Comparison of ENCODE assay signal across 28 mouse cellular contexts in genomic region chr5:77028034-77028433, GRCm38 (mm10). TPM values are rescaled to one million over a fixed set of nuclear protein-coding genes. Genes with fewer than 3 reads are reported as not detected.
A peak's percentile ranks its signal among the peaks of the same experiment; 100 is the strongest.
DNase-seq lines count a peak whose midpoint lies in the region; ATAC-seq and TF ChIP-seq lines count a peak whose summit lies in the region.
"Had no signal": no experiment of that assay in that cellular context is flagged by ENCODE, and none has a peak within 500 bp of the region (broad histone marks: within the 10 kb centered on the region; RNA-seq: fewer than 3 reads in every experiment).

No protein-coding gene starts in this region.

- no peak overlapping the region for H3K4me3 ChIP-seq in MEL (ENCODE audit: control insufficient read depth in 1 of 2, insufficient read depth in 1 of 2, low read depth in 2 of 2, low read length in 2 of 2)
- no peak overlapping the region for H3K4me3 ChIP-seq in liver, embryonic 14.5 days (ENCODE audit: insufficient read depth in 1 of 2, low read depth in 2 of 2, low read length in 2 of 2)
- no peak overlapping the region for H3K4me3 ChIP-seq in kidney, embryonic 14.5 days (ENCODE audit: low read length)
- no peak overlapping the region for H3K4me3 ChIP-seq in hindbrain, embryonic 11.5 days (ENCODE audit: low read depth, low read length)
- H3K4me3 ChIP-seq: embryonic facial prominence, embryonic 15.5 days; erythroblast, embryonic 14.5 days; forebrain, embryonic 10.5 days; forebrain, embryonic 15.5 days; heart, adult 2 months; heart, embryonic 15.5 days; hindbrain, embryonic 10.5 days; hindbrain, embryonic 15.5 days had no signal

- 28% methylated on average over 3 of the region's 3 CpGs for WGBS in liver, embryonic 14.5 days (ENCODE audit: insufficient replicate concordance)
- WGBS in kidney, embryonic 14.5 days = 88% methylated on average over 3 of the region's 3 CpGs
- 90% methylated on average over 3 of the region's 3 CpGs for WGBS in hindbrain, embryonic 11.5 days

- peak; percentile 64 for DNase-seq in MEL (ENCODE audit: low read depth, low spot score)
- DNase-seq in liver = peak; percentile 14
- no peak for DNase-seq in liver, embryonic 14.5 days (ENCODE audit: low read depth in 3 of 3, low spot score in 3 of 3)
- no peak for DNase-seq in hindbrain, embryonic 11.5 days (ENCODE audit: low spot score)
- DNase-seq in cerebellum, postnatal 14 days = no peak
- DNase-seq: adrenal gland, adult 2 months; adrenal gland, postnatal 25 days; cerebellum, adult 18-20 months; cerebellum, postnatal 10 days; embryo, embryonic 11 days; gastrocnemius, postnatal 10 days; heart, adult 2 months had no signal

- ATAC-seq in liver, embryonic 14.5 days (ENCODE audit: insufficient read depth) = peak; percentile 74
- ATAC-seq in megakaryocyte progenitor cell, adult 5-6 weeks (replicated peaks; ENCODE audit: poor library complexity) = peak; percentile 67
- ATAC-seq in kidney, embryonic 14.5 days (ENCODE audit: low FRiP score, low TSS enrichment) = no peak
- no peak for ATAC-seq in hindbrain, embryonic 11.5 days (ENCODE audit: low FRiP score)
- ATAC-seq: forebrain, embryonic 15.5 days had no signal

- H3K27me3 ChIP-seq in MEL (ENCODE audit: control insufficient read depth in 1 of 2, insufficient read depth in 2 of 2, low read length in 2 of 2) = no peaks in the 10 kb centered on the region
- H3K27me3 ChIP-seq in liver, embryonic 14.5 days (ENCODE audit: control insufficient read depth, insufficient read depth, low read length) = no peaks in the 10 kb centered on the region
- H3K27me3 ChIP-seq in kidney, embryonic 14.5 days (ENCODE audit: control insufficient read depth, insufficient read depth, low read length) = no peaks in the 10 kb centered on the region
- no peaks in the 10 kb centered on the region for H3K27me3 ChIP-seq in hindbrain, embryonic 11.5 days (ENCODE audit: control insufficient read depth, insufficient read depth, low read length)
- H3K27me3 ChIP-seq: CH12.LX; embryonic facial prominence, embryonic 15.5 days; forebrain, embryonic 15.5 days; heart, embryonic 15.5 days; hindbrain, embryonic 15.5 days had no signal

- TF ChIP-seq CTCF in MEL (IDR thresholded peaks at IDR 0.05 in 2 of 3, conservative IDR thresholded peaks at IDR 0.05 in 1 of 3; ENCODE audit: control insufficient read depth in 1 of 3, insufficient read depth in 1 of 3, low read depth in 2 of 3, low read length in 3 of 3, poor library complexity in 1 of 3, severe bottlenecking in 1 of 3) = no peak
- no peak for TF ChIP-seq CTCF in liver, embryonic 14.5 days (IDR thresholded peaks at IDR 0.05; ENCODE audit: low read depth)

- no peaks in the 10 kb centered on the region for H3K36me3 ChIP-seq in MEL (ENCODE audit: control insufficient read depth in 1 of 2, insufficient read depth in 2 of 2, low read length in 2 of 2)
- no peaks in the 10 kb centered on the region for H3K36me3 ChIP-seq in liver, embryonic 14.5 days (replicated peaks; ENCODE audit: control insufficient read depth, insufficient read depth, low read depth)
- no peaks in the 10 kb centered on the region for H3K36me3 ChIP-seq in kidney, embryonic 14.5 days (ENCODE audit: control insufficient read depth, insufficient read depth, low read length)
- H3K36me3 ChIP-seq in hindbrain, embryonic 11.5 days (ENCODE audit: control insufficient read depth, insufficient read depth, low read length) = no peaks in the 10 kb centered on the region
- H3K36me3 ChIP-seq: embryonic facial prominence, embryonic 15.5 days; forebrain, embryonic 10.5 days; forebrain, embryonic 15.5 days; heart, embryonic 15.5 days; hindbrain, embryonic 10.5 days; hindbrain, embryonic 15.5 days had no signal

- H3K9ac ChIP-seq in MEL (ENCODE audit: control insufficient read depth, low read depth, low read length, poor library complexity, severe bottlenecking) = no peak overlapping the region
- H3K9ac ChIP-seq in liver, embryonic 14.5 days (replicated peaks) = no peak overlapping the region
- H3K9ac ChIP-seq in kidney, embryonic 14.5 days (ENCODE audit: low read depth, low read length) = no peak overlapping the region
- H3K9ac ChIP-seq in hindbrain, embryonic 11.5 days (ENCODE audit: low read depth, low read length) = no peak overlapping the region
- H3K9ac ChIP-seq: embryonic facial prominence, embryonic 15.5 days; forebrain, embryonic 15.5 days; heart, embryonic 15.5 days; hindbrain, embryonic 15.5 days had no signal

- H3K4me1 ChIP-seq in MEL (ENCODE audit: control insufficient read depth in 1 of 2, insufficient read depth in 2 of 2, low read length in 2 of 2) = peaks cover 3 to 6% of the 10 kb centered on the region in 2 experiments; a peak in 2 of 4 replicates
- H3K4me1 ChIP-seq in liver, embryonic 14.5 days (replicated peaks; ENCODE audit: control insufficient read depth in 2 of 2, insufficient read depth in 2 of 2, low read length in 1 of 2) = peaks cover 0 to 9% of the 10 kb centered on the region in 2 experiments; a peak in 2 of 4 replicates
- no peaks in the 10 kb centered on the region for H3K4me1 ChIP-seq in kidney, embryonic 14.5 days (ENCODE audit: control insufficient read depth, insufficient read depth, low read length)
- H3K4me1 ChIP-seq in hindbrain, embryonic 11.5 days (replicated peaks; ENCODE audit: control insufficient read depth, insufficient read depth, low read length) = no peaks in the 10 kb centered on the region
- H3K4me1 ChIP-seq: embryonic facial prominence, embryonic 15.5 days; forebrain, embryonic 10.5 days; forebrain, embryonic 15.5 days; heart, embryonic 15.5 days; hindbrain, embryonic 10.5 days; hindbrain, embryonic 15.5 days had no signal

- no peak for TF ChIP-seq RAD21 in MEL (IDR thresholded peaks at IDR 0.05; ENCODE audit: low read depth, low read length)

- H3K79me2 ChIP-seq in MEL (ENCODE audit: control insufficient read depth, insufficient read depth, low read length, poor library complexity) = no peaks in the 10 kb centered on the region

- TF ChIP-seq EP300 in MEL (IDR thresholded peaks at IDR 0.05; ENCODE audit: low read depth in 1 of 2, low read length in 2 of 2) = peak; percentile 44 to 49; a peak in 3 of 4 replicates
- TF ChIP-seq EP300 in liver, embryonic 14.5 days (IDR thresholded peaks at IDR 0.05; ENCODE audit: low read depth) = peak; percentile 45

- no peaks in the 10 kb centered on the region for H3K9me3 ChIP-seq in MEL (replicated peaks; ENCODE audit: insufficient read depth, low read length)
- H3K9me3 ChIP-seq in liver, embryonic 14.5 days (ENCODE audit: control insufficient read depth, low read length) = no peaks in the 10 kb centered on the region
- H3K9me3 ChIP-seq in kidney, embryonic 14.5 days (ENCODE audit: control insufficient read depth, low read length) = 0 out of 2 replicates have a peak, but pooled peaks cover 2% of the 10 kb centered on the region
- H3K9me3 ChIP-seq in hindbrain, embryonic 11.5 days (ENCODE audit: control insufficient read depth, low read length) = no peaks in the 10 kb centered on the region
- H3K9me3 ChIP-seq: embryonic facial prominence, embryonic 15.5 days; forebrain, embryonic 10.5 days; forebrain, embryonic 15.5 days; heart, embryonic 15.5 days; hindbrain, embryonic 10.5 days; hindbrain, embryonic 15.5 days had no signal

- no peak overlapping the region for H3K4me2 ChIP-seq in liver, embryonic 14.5 days (ENCODE audit: low read depth)
- H3K4me2 ChIP-seq in kidney, embryonic 14.5 days (replicated peaks; ENCODE audit: low read depth, low read length) = no peak overlapping the region
- H3K4me2 ChIP-seq in hindbrain, embryonic 11.5 days (replicated peaks; ENCODE audit: low read depth, low read length) = no peak overlapping the region
- H3K4me2 ChIP-seq: embryonic facial prominence, embryonic 15.5 days; forebrain, embryonic 15.5 days; heart, embryonic 11.5 days; heart, embryonic 15.5 days; hindbrain, embryonic 15.5 days had no signal

- H3K27ac ChIP-seq in MEL (ENCODE audit: control insufficient read depth, low read depth, low read length) = no peak overlapping the region
- H3K27ac ChIP-seq in liver, embryonic 14.5 days = no peak overlapping the region
- H3K27ac ChIP-seq in kidney, embryonic 14.5 days (ENCODE audit: low read depth, low read length) = no peak overlapping the region
- H3K27ac ChIP-seq in hindbrain, embryonic 11.5 days (ENCODE audit: low read depth, low read length) = no peak overlapping the region
- H3K27ac ChIP-seq: embryonic facial prominence, embryonic 15.5 days; forebrain, embryonic 10.5 days; forebrain, embryonic 15.5 days; heart, adult 2 months; heart, embryonic 15.5 days; hindbrain, embryonic 10.5 days; hindbrain, embryonic 15.5 days had no signal

- no peak for TF ChIP-seq POLR2A in MEL (IDR thresholded peaks at IDR 0.05; ENCODE audit: control insufficient read depth in 1 of 2, insufficient read depth in 1 of 2, low read depth in 1 of 2, low read length in 2 of 2, poor library complexity in 1 of 2)

RNA-seq across cellular contexts. Expression of gene Thegl, which starts 12.2 kb away (rescaled TPM):
- total RNA-seq in MEL (2012; rRNA removed) = not detected in 2 replicates
- not detected for polyA plus RNA-seq in MEL (2012; ENCODE audit: insufficient read depth in 1 of 2, insufficient read length in 2 of 2, low read depth in 1 of 2, low replicate concordance in 2 of 2, missing spikeins in 1 of 2)
- 0.18 and 0.24 TPM in 2 replicates for polyA plus RNA-seq in liver, embryonic 14.5 days (2012; rRNA removed)
- 0.33 and 0.43 TPM in 2 replicates for polyA plus RNA-seq in liver, embryonic 14.5 days (2014; fragmentation: Nextera tagmentation; extraction: Ambion mirVana)
- total RNA-seq in megakaryocyte progenitor cell, adult 5-6 weeks (2015) = not detected in 2 replicates
- not detected in 2 replicates for total RNA-seq in megakaryocyte progenitor cell, adult 5-6 weeks (2017)
- not detected in 2 replicates for polyA plus RNA-seq in kidney, embryonic 14.5 days (2014; fragmentation: Nextera tagmentation; extraction: Ambion mirVana)
- 0.46 TPM in 1 of 2 replicates, not detected in the other for polyA plus RNA-seq in hindbrain, embryonic 11.5 days (2014; fragmentation: Nextera tagmentation; extraction: Ambion mirVana)
- total RNA-seq: adrenal gland, adult 2 months; adrenal gland, postnatal 25 days; CH12.LX; gastrocnemius, postnatal 10 days; gastrocnemius, postnatal 4 days; heart, adult 2 months; heart, postnatal 25 days had no signal
- polyA plus RNA-seq: adrenal gland, adult 2 months; C2C12; erythroblast, embryonic 14.5 days; heart, embryonic 11.5 days; heart, embryonic 15.5 days had no signal

RNA-seq across cellular contexts. Expression of gene Arl9, which starts 24.2 kb away (rescaled TPM):
- 0.85 and 1.7 TPM in 2 replicates for total RNA-seq in MEL (2012; rRNA removed)
- polyA plus RNA-seq in MEL (2012; ENCODE audit: insufficient read depth in 1 of 2, insufficient read length in 2 of 2, low read depth in 1 of 2, low replicate concordance in 2 of 2, missing spikeins in 1 of 2) = 1 to 10 TPM in 1 of 2 experiments, not detected in 1; 1.6 TPM
- polyA plus RNA-seq in liver, embryonic 14.5 days (2012; rRNA removed) = 0.38 and 0.40 TPM in 2 replicates
- polyA plus RNA-seq in liver, embryonic 14.5 days (2014; fragmentation: Nextera tagmentation; extraction: Ambion mirVana) = not detected in 2 replicates
- total RNA-seq in megakaryocyte progenitor cell, adult 5-6 weeks (2015) = 1.3 and 1.9 TPM in 2 replicates
- total RNA-seq in megakaryocyte progenitor cell, adult 5-6 weeks (2017) = not detected in 2 replicates
- 0.41 TPM in 1 of 2 replicates, not detected in the other for polyA plus RNA-seq in kidney, embryonic 14.5 days (2014; fragmentation: Nextera tagmentation; extraction: Ambion mirVana)
- 0.66 TPM in 1 of 2 replicates, not detected in the other for polyA plus RNA-seq in hindbrain, embryonic 11.5 days (2014; fragmentation: Nextera tagmentation; extraction: Ambion mirVana)
- total RNA-seq: adrenal gland, adult 2 months; common myeloid progenitor, adult 5-6 weeks; gastrocnemius, postnatal 10 days; gastrocnemius, postnatal 4 days; heart, adult 2 months; heart, postnatal 25 days had no signal
- polyA plus RNA-seq: adrenal gland, adult 2 months; C2C12; embryonic facial prominence, embryonic 11.5 days; embryonic facial prominence, embryonic 15.5 days; erythroblast, embryonic 14.5 days; forebrain, embryonic 10.5 days; forebrain, embryonic 15.5 days; heart, adult 2 months; heart, embryonic 11.5 days; heart, embryonic 15.5 days; hindbrain, embryonic 10.5 days; hindbrain, embryonic 15.5 days had no signal

RNA-seq across cellular contexts. Expression of gene Srp72, which starts 53.6 kb away (rescaled TPM):
- total RNA-seq in MEL (2012; rRNA removed) = 76.7 and 87.1 TPM in 2 replicates
- polyA plus RNA-seq in MEL (2012; ENCODE audit: insufficient read depth in 1 of 2, insufficient read length in 2 of 2, low read depth in 1 of 2, low replicate concordance in 2 of 2, missing spikeins in 1 of 2) = 100 to 1,000 TPM; 140 to 231 TPM
- polyA plus RNA-seq in liver, embryonic 14.5 days (2012; rRNA removed) = 23.7 and 32.3 TPM in 2 replicates
- polyA plus RNA-seq in liver, embryonic 14.5 days (2014; fragmentation: Nextera tagmentation; extraction: Ambion mirVana) = 44.8 and 45.5 TPM in 2 replicates
- total RNA-seq in megakaryocyte progenitor cell, adult 5-6 weeks (2015) = 143 and 160 TPM in 2 replicates
- 142 and 151 TPM in 2 replicates for total RNA-seq in megakaryocyte progenitor cell, adult 5-6 weeks (2017)
- polyA plus RNA-seq in kidney, embryonic 14.5 days (2014; fragmentation: Nextera tagmentation; extraction: Ambion mirVana) = 77.6 and 103 TPM in 2 replicates
- polyA plus RNA-seq in hindbrain, embryonic 11.5 days (2014; fragmentation: Nextera tagmentation; extraction: Ambion mirVana) = 77.3 and 82.3 TPM in 2 replicates

Comparison
In these comparisons a context has a peak if more than half of its experiments do, and no peak if none do; other contexts are left out.
1. DNase-seq: peak in MEL (single experiment) and liver (single experiment); none in liver, embryonic 14.5 days (0 of 3), hindbrain, embryonic 11.5 days (single experiment) and cerebellum, postnatal 14 days (0 of 2).
2. ATAC-seq: peak in liver, embryonic 14.5 days (single experiment) and megakaryocyte progenitor cell, adult 5-6 weeks (single experiment); none in kidney, embryonic 14.5 days (single experiment) and hindbrain, embryonic 11.5 days (single experiment).